Mouse (Mus musculus) cerebellum, adult 2 months (tissue): ENCODE measurements at regions not wholly inside any gene's neighbourhood (a gene's known extent, or its start where the extent isn't known, plus 50 kb on each side); places are given as distances from the start of the nearest gene placed in this dataset.

ENCODE experiments used
- CTCF ChIP-seq: fragments of 200-500 bp; IDR thresholded peaks from 2 replicates; pipeline ENCODE4 v1.5.1; 2011; ENCODE audit warnings: low read depth, mild to moderate bottlenecking, control low read depth, low read length, moderate library complexity, borderline replicate concordance; ENCODE audit not compliant: insufficient read depth
- POLR2A ChIP-seq: fragments of 200-500 bp; IDR thresholded peaks from 2 replicates; pipeline ENCODE4 v1.6.1; 2011; ENCODE audit warnings: low read length, control low read depth, borderline replicate concordance; ENCODE audit not compliant: insufficient read depth

GRCm38 (mm10) chrX:12284741-12285140 is 124.6 kb upstream of the Bcor start:
- TF ChIP-seq POLR2A: no peak
- TF ChIP-seq CTCF: no peak
